ENCODE assay signal across 28 mouse cellular contexts in the genomic region with DNA sequence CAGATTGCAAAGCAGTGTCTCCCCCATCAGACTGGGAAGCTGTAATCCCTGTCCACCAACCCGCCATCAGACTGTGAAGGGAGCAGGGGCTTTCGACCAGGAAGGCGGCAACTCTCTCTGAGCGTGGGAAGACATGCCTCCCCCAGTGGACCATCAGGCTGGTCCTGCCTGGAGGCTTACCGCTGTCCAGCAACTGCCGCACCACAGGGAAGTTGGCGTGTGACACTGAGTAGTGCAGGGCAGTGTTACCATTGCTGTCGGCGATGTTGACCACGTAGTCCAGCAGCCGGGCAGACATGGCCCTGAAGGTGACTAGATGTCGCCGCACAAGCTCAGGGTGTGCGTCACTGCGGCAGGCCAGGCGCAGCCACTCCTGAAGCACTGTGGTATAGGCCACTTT. TPM values are rescaled to one million over a fixed set of nuclear protein-coding genes. Genes with fewer than 3 reads are reported as not detected.
DNase-seq lines count a peak whose midpoint lies in the region; ATAC-seq and TF ChIP-seq lines count a peak whose summit lies in the region.
"Had no signal": no experiment of that assay in that cellular context is flagged by ENCODE, and none has a peak within 500 bp of the region (broad histone marks: within the 10 kb centered on the region; RNA-seq: fewer than 3 reads in every experiment).

No protein-coding gene starts in this region.

- no peaks in the 10 kb centered on the region for H3K9me3 ChIP-seq in limb, embryonic 15.5 days
- no peaks in the 10 kb centered on the region for H3K9me3 ChIP-seq in limb, embryonic 10.5 days (replicated peaks)
- H3K9me3 ChIP-seq in E14TG2a.4 (ENCODE audit: low read length) = no peaks in the 10 kb centered on the region
- H3K9me3 ChIP-seq in MEL (replicated peaks; ENCODE audit: insufficient read depth, low read length) = no peaks in the 10 kb centered on the region
- H3K9me3 ChIP-seq in forebrain, embryonic 15.5 days = no peaks in the 10 kb centered on the region
- H3K9me3 ChIP-seq: embryonic facial prominence, embryonic 13.5 days; forebrain, embryonic 10.5 days; forebrain, embryonic 13.5 days; heart, embryonic 15.5 days had no signal

- H3K4me3 ChIP-seq in limb, embryonic 15.5 days = no peak overlapping the region
- no peak overlapping the region for H3K4me3 ChIP-seq in limb, embryonic 10.5 days
- H3K4me3 ChIP-seq in E14TG2a.4 (replicated peaks; ENCODE audit: low read length) = peak overlapping the region; percentile 65
- H3K4me3 ChIP-seq in MEL (ENCODE audit: control insufficient read depth in 1 of 2, insufficient read depth in 1 of 2, low read depth in 2 of 2, low read length in 2 of 2) = no peak overlapping the region
- H3K4me3 ChIP-seq in forebrain, embryonic 15.5 days = no peak overlapping the region
- H3K4me3 ChIP-seq: embryonic facial prominence, embryonic 13.5 days; forebrain, embryonic 10.5 days; forebrain, embryonic 13.5 days; gastrocnemius, adult 2 months; heart, embryonic 12.5 days; heart, embryonic 15.5 days had no signal

- ATAC-seq in limb, embryonic 15.5 days (ENCODE audit: insufficient number of reproducible peaks, low FRiP score, low TSS enrichment, low read depth) = 0 out of 2 replicates have a peak, but pooled peaks have one; percentile 19
- no peak for ATAC-seq in forebrain, embryonic 15.5 days (replicated peaks)
- ATAC-seq: forebrain, embryonic 13.5 days; forebrain, postnatal 0 days; hindbrain, postnatal 0 days; inflammation-experienced regulatory T-cells, adult 6 months; intestine, embryonic 16.5 days; Patski had no signal

- no peak overlapping the region for H3K9ac ChIP-seq in limb, embryonic 15.5 days
- no peak overlapping the region for H3K9ac ChIP-seq in MEL (ENCODE audit: control insufficient read depth, low read depth, low read length, poor library complexity, severe bottlenecking)
- H3K9ac ChIP-seq in forebrain, embryonic 15.5 days (replicated peaks) = no peak overlapping the region
- H3K9ac ChIP-seq: embryonic facial prominence, embryonic 13.5 days; forebrain, embryonic 13.5 days; forebrain, postnatal 0 days; heart, embryonic 12.5 days; heart, embryonic 15.5 days; hindbrain, embryonic 14.5 days had no signal

- no peak for TF ChIP-seq RAD21 in MEL (IDR thresholded peaks at IDR 0.05; ENCODE audit: low read depth, low read length)

- no peak overlapping the region for H3K27ac ChIP-seq in limb, embryonic 15.5 days
- H3K27ac ChIP-seq in limb, embryonic 10.5 days = no peak overlapping the region
- no peak overlapping the region for H3K27ac ChIP-seq in MEL (ENCODE audit: control insufficient read depth, low read depth, low read length)
- no peak overlapping the region for H3K27ac ChIP-seq in forebrain, embryonic 15.5 days (replicated peaks)
- H3K27ac ChIP-seq: embryonic facial prominence, embryonic 13.5 days; forebrain, embryonic 10.5 days; forebrain, embryonic 13.5 days; gastrocnemius, adult 2 months; heart, embryonic 15.5 days; hindbrain, embryonic 14.5 days; hindbrain, postnatal 0 days had no signal

- TF ChIP-seq CTCF in E14TG2a.4 (conservative IDR thresholded peaks at IDR 0.05; ENCODE audit: low read length) (no peak), MEL (IDR thresholded peaks at IDR 0.05 in 2 of 3, conservative IDR thresholded peaks at IDR 0.05 in 1 of 3; ENCODE audit: control insufficient read depth in 1 of 3, insufficient read depth in 1 of 3, low read depth in 2 of 3, low read length in 3 of 3, poor library complexity in 1 of 3, severe bottlenecking in 1 of 3) (no peak)

- no peaks in the 10 kb centered on the region for H3K27me3 ChIP-seq in limb, embryonic 15.5 days
- H3K27me3 ChIP-seq in limb, embryonic 10.5 days (ENCODE audit: low read depth, poor library complexity, severe bottlenecking) = no peaks in the 10 kb centered on the region
- H3K27me3 ChIP-seq in E14TG2a.4 (ENCODE audit: insufficient read depth, low read length) (no peaks in the 10 kb centered on the region), MEL (ENCODE audit: control insufficient read depth in 1 of 2, insufficient read depth in 2 of 2, low read length in 2 of 2) (no peaks in the 10 kb centered on the region)
- H3K27me3 ChIP-seq in forebrain, embryonic 15.5 days = no peaks in the 10 kb centered on the region
- H3K27me3 ChIP-seq: embryonic facial prominence, embryonic 13.5 days; forebrain, embryonic 13.5 days; heart, embryonic 12.5 days; heart, embryonic 15.5 days; Patski had no signal

- TF ChIP-seq POLR2A in MEL (IDR thresholded peaks at IDR 0.05; ENCODE audit: control insufficient read depth in 1 of 2, insufficient read depth in 1 of 2, low read depth in 1 of 2, low read length in 2 of 2, poor library complexity in 1 of 2) = no peak

- no peak overlapping the region for H3K4me2 ChIP-seq in limb, embryonic 15.5 days
- H3K4me2 ChIP-seq in forebrain, embryonic 15.5 days (replicated peaks) = no peak overlapping the region
- H3K4me2 ChIP-seq: embryonic facial prominence, embryonic 13.5 days; forebrain, embryonic 13.5 days; heart, embryonic 12.5 days; heart, embryonic 15.5 days; hindbrain, embryonic 14.5 days had no signal

- H3K4me1 ChIP-seq in limb, embryonic 15.5 days = peaks cover 7% of the 10 kb centered on the region
- peaks cover 7% of the 10 kb centered on the region for H3K4me1 ChIP-seq in limb, embryonic 10.5 days
- H3K4me1 ChIP-seq in E14TG2a.4 (replicated peaks; ENCODE audit: low read depth, low read length) = peaks cover 76% of the 10 kb centered on the region
- H3K4me1 ChIP-seq in MEL (ENCODE audit: control insufficient read depth in 1 of 2, insufficient read depth in 2 of 2, low read length in 2 of 2) = peaks cover 7 to 10% of the 10 kb centered on the region in 2 experiments
- no peaks in the 10 kb centered on the region for H3K4me1 ChIP-seq in forebrain, embryonic 15.5 days
- H3K4me1 ChIP-seq: forebrain, embryonic 13.5 days had no signal

- WGBS in limb, embryonic 15.5 days = 89% methylated on average over 16 of the region's 16 CpGs
- WGBS in limb, embryonic 10.5 days = 91% methylated on average over 16 of the region's 16 CpGs
- 90% methylated on average over 16 of the region's 16 CpGs for WGBS in forebrain, embryonic 15.5 days

- peaks cover 82% of the 10 kb centered on the region for H3K36me3 ChIP-seq in limb, embryonic 15.5 days
- H3K36me3 ChIP-seq in limb, embryonic 10.5 days = peaks cover 92% of the 10 kb centered on the region
- H3K36me3 ChIP-seq in E14TG2a.4 (ENCODE audit: insufficient read depth, low read length) (peaks cover 92% of the 10 kb centered on the region), MEL (ENCODE audit: control insufficient read depth in 1 of 2, insufficient read depth in 2 of 2, low read length in 2 of 2) (peaks cover 0 to 8% of the 10 kb centered on the region in 2 experiments; a peak in 2 of 4 replicates)
- 0 out of 2 replicates have a peak, but pooled peaks cover 2% of the 10 kb centered on the region for H3K36me3 ChIP-seq in forebrain, embryonic 15.5 days

- no peaks in the 10 kb centered on the region for H3K79me2 ChIP-seq in MEL (ENCODE audit: control insufficient read depth, insufficient read depth, low read length, poor library complexity)

- no peak for TF ChIP-seq EP300 in MEL (IDR thresholded peaks at IDR 0.05; ENCODE audit: low read depth in 1 of 2, low read length in 2 of 2)

- peak; percentile 27 for DNase-seq in cerebellum, adult 9-11 months
- no peak for DNase-seq in cerebellum, postnatal 25 days
- no peak for DNase-seq in limb, embryonic 10.5 days (ENCODE audit: low spot score)
- DNase-seq in MEL (ENCODE audit: low read depth, low spot score) = no peak
- DNase-seq in heart, adult 18-20 months = no peak
- DNase-seq: adrenal gland, postnatal 10 days; adrenal gland, postnatal 36 days; cerebellum, adult 18-20 months; cerebellum, adult 9-10 months; forebrain, postnatal 0 days; gastrocnemius, adult 2 months; gastrocnemius, postnatal 14 days; heart, adult 11 months; heart, postnatal 10 days; heart, postnatal 4 days had no signal

TF ChIP-seq in MEL, 35 proteins besides CTCF, POLR2A, EP300 and RAD21:
- TF ChIP-seq POLR2AphosphoS5 (IDR thresholded peaks at IDR 0.05; ENCODE audit: borderline replicate concordance, low read depth, low read length) (peak; percentile 40; the same call in 1 of the 2 replicates), CHD2 (IDR thresholded peaks at IDR 0.05; ENCODE audit: low read length) (no peak), RCOR1 (IDR thresholded peaks at IDR 0.05; ENCODE audit: low read depth, low read length) (no peak), UBTF (IDR thresholded peaks at IDR 0.05; ENCODE audit: borderline replicate concordance, insufficient read depth, low read depth, low read length) (no peak), TCF12 (IDR thresholded peaks at IDR 0.05; ENCODE audit: low read depth, low read length) (no peak), HCFC1 (IDR thresholded peaks at IDR 0.05; ENCODE audit: low read depth, low read length) (no peak), TBP (IDR thresholded peaks at IDR 0.05; ENCODE audit: low read depth, low read length) (no peak)

RNA-seq across cellular contexts. Expression of gene Spc24, which starts 14.2 kb away (rescaled TPM):
- polyA plus RNA-seq in limb, embryonic 15.5 days (2015; fragmentation: Nextera tagmentation; extraction: Ambion mirVana) = 84.3 and 89.8 TPM in 2 replicates
- 225 and 232 TPM in 2 replicates for polyA plus RNA-seq in limb, embryonic 10.5 days (2016; fragmentation: Nextera tagmentation; extraction: Ambion mirVana)
- total RNA-seq in MEL (2012; rRNA removed) = 304 and 305 TPM in 2 replicates
- polyA plus RNA-seq in MEL (2012; ENCODE audit: insufficient read depth in 1 of 2, insufficient read length in 2 of 2, low read depth in 1 of 2, low replicate concordance in 2 of 2, missing spikeins in 1 of 2) = 100 to 1,000 TPM in 1 of 2 experiments, not detected in 1; 377 TPM
- polyA plus RNA-seq in forebrain, embryonic 15.5 days (2015; fragmentation: Nextera tagmentation; extraction: Ambion mirVana) = 41.7 and 55.9 TPM in 2 replicates
- 1 to 10 TPM; 4.7 to 6.4 TPM for total RNA-seq in heart, adult 18-20 months (2021)

RNA-seq across cellular contexts. Expression of gene Kank2, which starts 24.2 kb away (rescaled TPM):
- 20.9 and 22.7 TPM in 2 replicates for polyA plus RNA-seq in limb, embryonic 15.5 days (2015; fragmentation: Nextera tagmentation; extraction: Ambion mirVana)
- polyA plus RNA-seq in limb, embryonic 10.5 days (2016; fragmentation: Nextera tagmentation; extraction: Ambion mirVana) = 22.7 and 24.2 TPM in 2 replicates
- 5.9 and 7.6 TPM in 2 replicates for total RNA-seq in MEL (2012; rRNA removed)
- 10 to 100 TPM in 1 of 2 experiments, not detected in 1; 16.3 TPM for polyA plus RNA-seq in MEL (2012; ENCODE audit: insufficient read depth in 1 of 2, insufficient read length in 2 of 2, low read depth in 1 of 2, low replicate concordance in 2 of 2, missing spikeins in 1 of 2)
- polyA plus RNA-seq in forebrain, embryonic 15.5 days (2015; fragmentation: Nextera tagmentation; extraction: Ambion mirVana) = 2.9 and 3.7 TPM in 2 replicates
- 10 to 100 TPM; 58.1 to 60.8 TPM for total RNA-seq in heart, adult 18-20 months (2021)
- polyA plus RNA-seq: inflammation-experienced regulatory T-cells, adult 6 months had no signal

RNA-seq across cellular contexts. Expression of gene Ldlr, which starts 51.1 kb away (rescaled TPM):
- 41.4 and 42.8 TPM in 2 replicates for polyA plus RNA-seq in limb, embryonic 15.5 days (2015; fragmentation: Nextera tagmentation; extraction: Ambion mirVana)
- polyA plus RNA-seq in limb, embryonic 10.5 days (2016; fragmentation: Nextera tagmentation; extraction: Ambion mirVana) = 55.2 and 57.3 TPM in 2 replicates
- total RNA-seq in MEL (2012; rRNA removed) = 58.1 and 69.1 TPM in 2 replicates
- 10 to 100 TPM in 1 of 2 experiments, not detected in 1; 90.6 TPM for polyA plus RNA-seq in MEL (2012; ENCODE audit: insufficient read depth in 1 of 2, insufficient read length in 2 of 2, low read depth in 1 of 2, low replicate concordance in 2 of 2, missing spikeins in 1 of 2)
- polyA plus RNA-seq in forebrain, embryonic 15.5 days (2015; fragmentation: Nextera tagmentation; extraction: Ambion mirVana) = 15.9 and 17.3 TPM in 2 replicates
- total RNA-seq in heart, adult 18-20 months (2021) = 1 to 10 TPM; 1.9 to 2.4 TPM
